Mouse (Mus musculus) ES-Bruce4 (cell line): ENCODE data around the gene Mmp13. TPM values are rescaled to one million over a fixed set of nuclear protein-coding genes. Genes with fewer than 3 reads are reported as not detected.

Source experiments
- H3K27ac ChIP-seq: 2 replicates; pipeline ENCODE4 v1.5.1; 2012; ENCODE audit warnings: low read length, inconsistent platforms; ENCODE audit not compliant: insufficient read depth
- H3K27me3 ChIP-seq: 2 replicates; pipeline ENCODE4 v1.6.1; 2012; ENCODE audit warnings: mild to moderate bottlenecking, low read length, inconsistent platforms; ENCODE audit not compliant: control insufficient read depth, poor library complexity, insufficient read depth, severe bottlenecking
- H3K36me3 ChIP-seq: 2 replicates; pipeline ENCODE4 v1.6.1; 2012; ENCODE audit warnings: inconsistent platforms, mild to moderate bottlenecking, low read length, moderate library complexity; ENCODE audit not compliant: control insufficient read depth, poor library complexity, insufficient read depth, severe bottlenecking
- H3K4me1 ChIP-seq: one replicate; pipeline ENCODE4 v1.8.1; 2011; ENCODE audit warnings: low read length; ENCODE audit not compliant: control insufficient read depth, insufficient read depth
- H3K4me3 ChIP-seq: 2 replicates; pipeline ENCODE4 v1.5.1; 2011; ENCODE audit warnings: low read depth, mild to moderate bottlenecking, low read length
- H3K9ac ChIP-seq: 2 replicates; pipeline ENCODE4 v1.6.1; 2012; ENCODE audit warnings: low read depth, mild to moderate bottlenecking, inconsistent platforms; ENCODE audit not compliant: poor library complexity, severe bottlenecking
- H3K9me3 ChIP-seq: replicated peaks from 2 replicates; pipeline ENCODE4 v1.6.1; 2012; ENCODE audit warnings: mild to moderate bottlenecking, low read length, inconsistent platforms; ENCODE audit not compliant: control insufficient read depth, poor library complexity, insufficient read depth, severe bottlenecking
- CTCF ChIP-seq: IDR thresholded peaks from one replicate; pipeline ENCODE4 v1.8.1; 2011; ENCODE audit warnings: low read depth, low read length
- EP300 ChIP-seq: IDR thresholded peaks from 2 replicates; pipeline ENCODE4 v1.6.1; 2011; ENCODE audit warnings: low read depth, low read length; ENCODE audit not compliant: insufficient read depth
- POLR2A ChIP-seq: IDR thresholded peaks from one replicate; pipeline ENCODE4 v1.8.1; 2011; ENCODE audit warnings: low read length; ENCODE audit not compliant: insufficient read depth
- polyA plus RNA-seq: library from polyadenylated mRNA; stranded (reverse); fragments of >200 nt; gene quantifications from 2 replicates; pipeline ENCODE4 v1.2.4, GENCODE M21; 2011; ENCODE audit warnings: low read depth; ENCODE audit not compliant: missing spikeins, insufficient read depth, insufficient read length

Gene Mmp13
- 0.45 and 0.58 TPM in 2 replicates for polyA plus RNA-seq

GRCm38 (mm10) chr9:7272214-7272613 is at the start of gene Mmp13:
Mmp13 (plus strand) TSS chr9:7272514.
- no peak within 1 kb of the TSS for H3K4me3 ChIP-seq
- no peak within 1 kb of the TSS for H3K27ac ChIP-seq
- no peaks in the 10 kb centered on the region for H3K27me3 ChIP-seq
- no peaks in the 10 kb centered on the region for H3K36me3 ChIP-seq
- H3K9ac ChIP-seq = no peak within 1 kb of the TSS
- no peaks in the 10 kb centered on the region for H3K4me1 ChIP-seq
- TF ChIP-seq EP300 (no peak), CTCF (no peak)
- no peaks in the 10 kb centered on the region for H3K9me3 ChIP-seq

- Histone ChIP-seq H3K4me3 (no peak overlapping the region), H3K27me3 (no peaks in the 10 kb centered on the region), H3K9me3 (no peaks in the 10 kb centered on the region), H3K4me1 (no peaks in the 10 kb centered on the region), H3K9ac (no peak overlapping the region), H3K27ac (no peak overlapping the region), H3K36me3 (no peaks in the 10 kb centered on the region)
- no peak for TF ChIP-seq POLR2A
- no peak for TF ChIP-seq EP300
- TF ChIP-seq CTCF = no peak
Measured at GRCm38 (mm10) chr9:7238619-7239018, 33.7 kb upstream of the Mmp13 start.

- Histone ChIP-seq H3K4me3 (no peak overlapping the region), H3K4me1 (no peaks in the 10 kb centered on the region), H3K9me3 (no peaks in the 10 kb centered on the region), H3K27ac (no peak overlapping the region), H3K27me3 (no peaks in the 10 kb centered on the region), H3K9ac (no peak overlapping the region), H3K36me3 (no peaks in the 10 kb centered on the region)
- TF ChIP-seq CTCF = no peak
Measured at GRCm38 (mm10) chr9:7239967-7240366, 32.3 kb upstream of the Mmp13 start.

- no peaks in the 10 kb centered on the region for H3K4me1 ChIP-seq
- no peaks in the 10 kb centered on the region for H3K9me3 ChIP-seq
- H3K36me3 ChIP-seq = no peaks in the 10 kb centered on the region
- TF ChIP-seq CTCF (no peak), POLR2A (no peak), EP300 (no peak)
- H3K9ac ChIP-seq = no peak overlapping the region
- H3K4me3 ChIP-seq = no peak overlapping the region
- H3K27me3 ChIP-seq = no peaks in the 10 kb centered on the region
- H3K27ac ChIP-seq = no peak overlapping the region
Measured at GRCm38 (mm10) chr9:7252797-7253654, 19.3 kb upstream of the Mmp13 start.

GRCm38 (mm10) chr9:7261667-7262066 is 10.6 kb upstream of the Mmp13 start:
- Histone ChIP-seq H3K4me3 (no peak overlapping the region), H3K27ac (no peak overlapping the region), H3K9ac (no peak overlapping the region), H3K4me1 (no peaks in the 10 kb centered on the region), H3K27me3 (no peaks in the 10 kb centered on the region), H3K9me3 (no peaks in the 10 kb centered on the region), H3K36me3 (no peaks in the 10 kb centered on the region)
- TF ChIP-seq EP300 = no peak
- TF ChIP-seq CTCF = no peak
- no peak for TF ChIP-seq POLR2A

GRCm38 (mm10) chr9:7270071-7270470 is 2.2 kb upstream of the Mmp13 start:
- H3K27me3 ChIP-seq = no peaks in the 10 kb centered on the region
- H3K4me1 ChIP-seq = no peaks in the 10 kb centered on the region
- H3K9ac ChIP-seq = no peak overlapping the region
- TF ChIP-seq CTCF (no peak), EP300 (no peak), POLR2A (no peak)
- H3K9me3 ChIP-seq = no peaks in the 10 kb centered on the region
- H3K36me3 ChIP-seq = no peaks in the 10 kb centered on the region
- H3K4me3 ChIP-seq = no peak overlapping the region
- no peak overlapping the region for H3K27ac ChIP-seq
